Mouse (Mus musculus) heart, embryonic 13.5 days (tissue): Measurements from ENCODE around the gene Fam131c. TPM values are rescaled to one million over a fixed set of nuclear protein-coding genes. Genes with fewer than 3 reads are reported as not detected.

Source experiments
- microRNA-seq: library from miRNA; unstranded; fragments of <30 nt; microRNA quantifications from one replicate; pipeline ENCODE4, GENCODE M21; 2016
- polyA plus RNA-seq: library from polyadenylated mRNA; unstranded; fragments of >200 nt; fragmentation: Nextera tagmentation; extraction: Ambion mirVana; gene quantifications from 2 replicates; pipeline ENCODE4 v1.2.1, GENCODE M21; 2015

Gene Fam131c
- polyA plus RNA-seq, 1 experiment from 2014 or later: 1.2 TPM

Small RNA genes within 50 kb of the gene (microRNA-seq; reads per million reads assigned to microRNA genes)
- not detected for gene Gm25690

Other genes with a start within 250 kb of the Fam131c start
- 31.3 and 33.8 TPM in 2 replicates for gene Szrd1, start 228.4 kb upstream of the Fam131c start, polyA plus RNA-seq
- 12.8 and 14.2 TPM in 2 replicates for gene Fbxo42, start 220.3 kb upstream of the Fam131c start, polyA plus RNA-seq
- 2.3 and 3.0 TPM in 2 replicates for gene Rsg1, start 154.3 kb upstream of the Fam131c start, polyA plus RNA-seq
- gene Arhgef19, start 128.7 kb upstream of the Fam131c start, polyA plus RNA-seq: 2.2 and 3.1 TPM in 2 replicates
- 4.0 and 4.3 TPM in 2 replicates for gene Epha2, start 67.0 kb upstream of the Fam131c start, polyA plus RNA-seq
- 0.10 TPM in 1 of 2 replicates, not detected in the other for gene Clcnka, start 30.5 kb downstream of the Fam131c start, polyA plus RNA-seq
- 0.79 and 0.99 TPM in 2 replicates for gene Clcnkb, start 47.8 kb downstream of the Fam131c start, polyA plus RNA-seq
- 183 and 184 TPM in 2 replicates for gene Hspb7, start 52.6 kb downstream of the Fam131c start, polyA plus RNA-seq
- gene Srarp, start 67.9 kb downstream of the Fam131c start, polyA plus RNA-seq: not detected in 2 replicates
- gene Zbtb17, start 76.4 kb downstream of the Fam131c start, polyA plus RNA-seq: 23.3 and 23.4 TPM in 2 replicates
- 5.1 and 6.6 TPM in 2 replicates for gene Spen, start 170.4 kb downstream of the Fam131c start, polyA plus RNA-seq
- gene Fblim1, start 237.9 kb downstream of the Fam131c start, polyA plus RNA-seq: 55.3 and 55.9 TPM in 2 replicates